Mouse (Mus musculus) limb, embryonic 14.5 days (tissue): ENCODE results near the gene Notch2. TPM values are rescaled to one million over a fixed set of nuclear protein-coding genes. Genes with fewer than 3 reads are reported as not detected.
"Not testable (repeated sequence)": the region's sequence is repeated elsewhere in the genome, so short reads cannot be mapped to it uniquely, and the experiment has no call there.

Experiments used
- ATAC-seq: fragments of 200-750 bp; cut with Nextera tagmentation; 2 replicates; pipeline ENCODE4 v1.8.0; 2017; ENCODE audit warnings: low read depth, moderate number of reproducible peaks, moderate TSS enrichment; ENCODE audit not compliant: low FRiP score
- DNase-seq: peaks from one replicate; pipeline ENCODE4 v3.0.0-alpha.2; 2015; ENCODE audit warnings: low spot score
- H3K27ac ChIP-seq: fragments of 300-500 bp; sonication (generic); replicated peaks from 2 replicates; pipeline ENCODE4 v1.5.1; 2014; ENCODE audit warnings: low read depth, mild to moderate bottlenecking, low read length, moderate library complexity, mixed read lengths
- H3K27me3 ChIP-seq: fragments of 300-500 bp; sonication (generic); 2 replicates; pipeline ENCODE4 v1.6.1; 2014; ENCODE audit warnings: low read length, mixed read lengths; ENCODE audit not compliant: control insufficient read depth, insufficient read depth
- H3K36me3 ChIP-seq: fragments of 300-500 bp; sonication (generic); 2 replicates; pipeline ENCODE4 v1.6.1; 2014; ENCODE audit warnings: mild to moderate bottlenecking, low read length, moderate library complexity, mixed read lengths; ENCODE audit not compliant: control insufficient read depth, insufficient read depth
- H3K4me1 ChIP-seq: fragments of 300-500 bp; sonication (generic); 2 replicates; pipeline ENCODE4 v1.6.1; 2014; ENCODE audit warnings: antibody characterized with exemption, low read length, mixed read lengths; ENCODE audit not compliant: control insufficient read depth, insufficient read depth
- H3K4me2 ChIP-seq: fragments of 300-500 bp; sonication (generic); replicated peaks from 2 replicates; pipeline ENCODE4 v1.6.1; 2014; ENCODE audit warnings: low read depth, mild to moderate bottlenecking, low read length, moderate library complexity; ENCODE audit not compliant: severe bottlenecking
- H3K4me3 ChIP-seq: fragments of 300-500 bp; sonication (generic); replicated peaks from 2 replicates; pipeline ENCODE4 v1.5.1; 2014; ENCODE audit warnings: low read length
- H3K9ac ChIP-seq: fragments of 300-500 bp; sonication (generic); 2 replicates; pipeline ENCODE4 v1.6.1; 2014; ENCODE audit warnings: mild to moderate bottlenecking, low read depth, low read length, moderate library complexity; ENCODE audit not compliant: severe bottlenecking
- H3K9me3 ChIP-seq: fragments of 300-500 bp; sonication (generic); 2 replicates; pipeline ENCODE4 v1.6.1; 2016; ENCODE audit warnings: low read length; ENCODE audit not compliant: control insufficient read depth
- POLR2A ChIP-seq: fragments of 200-500 bp; IDR thresholded peaks from 2 replicates; pipeline ENCODE4 v1.8.0; 2012; ENCODE audit warnings: inconsistent platforms, mild to moderate bottlenecking, moderate library complexity, borderline replicate concordance; ENCODE audit not compliant: insufficient read depth, insufficient read length; ENCODE audit errors: extremely low read depth
- WGBS: fragments of 180-500 bp; shearing (Covaris S2); extraction: QIAGEN DNeasy Blood & Tissue Kit; methylation state at CpG from one replicate; pipeline ENCODE4 v1.1.7; 2014; 5-methylcytosine and 5-hydroxymethylcytosine counted together
- polyA plus RNA-seq, 2 experiments: library from polyadenylated mRNA; depleted of rRNA in 1 of 2; stranded (reverse) in 1 of 2; unstranded in 1 of 2; fragments of >200 nt; fragmentation: Nextera tagmentation in 1 of 2; extraction: Ambion mirVana in 1 of 2; gene quantifications; 2 replicates each; pipeline versions ENCODE4 v1.2.1 to v1.2.3; 2012 to 2014

Notch2 gene
- polyA plus RNA-seq, 2 experiments = 38.7 to 48.5 TPM

DNA sequence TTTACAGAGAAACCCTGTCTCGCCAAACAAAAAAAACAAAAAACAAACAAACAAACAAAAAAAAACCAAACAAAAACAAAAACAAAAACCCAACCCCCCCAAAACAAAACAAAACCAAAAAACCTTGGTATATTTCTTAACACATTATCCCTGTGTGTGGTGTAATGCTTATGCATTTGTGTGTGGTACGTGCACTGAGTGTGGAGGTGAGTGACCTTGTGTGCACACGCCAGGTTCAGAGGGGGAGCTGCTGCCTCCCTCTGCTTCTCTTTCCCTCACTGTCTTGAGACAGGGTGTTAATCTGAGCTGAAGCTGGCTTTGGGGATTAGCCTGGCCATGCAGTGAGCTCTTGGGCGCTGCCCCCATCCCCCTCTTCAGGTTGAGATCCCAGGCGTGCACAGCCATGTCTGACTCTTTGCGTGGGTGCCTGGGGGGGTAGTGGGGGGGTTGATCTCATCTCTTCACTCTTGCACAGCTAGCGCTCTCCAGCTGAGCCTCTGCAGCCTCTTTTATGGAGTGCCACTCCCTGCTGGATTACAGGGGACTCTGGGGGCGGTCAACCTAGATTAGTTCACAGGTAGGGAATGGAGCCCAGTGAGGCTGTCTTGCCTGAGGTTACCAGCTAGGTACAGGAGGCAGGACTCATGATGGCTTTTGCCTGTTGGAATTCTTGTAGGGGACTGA lies 32.3 kb downstream of the Notch2 start:
- no peak overlapping the region for H3K27ac ChIP-seq
- ATAC-seq = no peak

DNA sequence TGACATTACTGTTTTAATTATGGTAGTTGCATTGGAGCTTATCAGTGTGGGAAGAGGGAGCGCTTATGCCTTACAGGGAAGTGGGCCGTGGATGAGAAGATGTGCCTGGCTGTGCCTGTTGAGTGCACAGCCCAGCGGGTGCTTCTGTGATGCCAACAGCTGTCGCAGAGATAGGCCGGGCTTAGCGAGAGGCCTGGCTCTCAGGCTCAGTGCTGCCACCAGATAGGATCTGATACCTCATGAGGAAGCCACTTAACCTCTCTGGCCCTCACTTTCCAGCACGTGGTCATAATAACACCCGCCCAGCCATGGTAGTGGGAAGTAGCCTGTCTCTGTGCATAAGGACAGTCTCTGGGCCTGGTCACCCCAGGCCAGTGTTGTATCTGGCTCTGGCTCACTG lies 33.0 kb downstream of the Notch2 start:
- Histone ChIP-seq H3K4me3 (no peak overlapping the region), H3K4me2 (no peak overlapping the region), H3K9me3 (no peaks in the 10 kb centered on the region), H3K4me1 (peaks cover 63% of the 10 kb centered on the region), H3K9ac (no peak overlapping the region), H3K27me3 (no peaks in the 10 kb centered on the region), H3K36me3 (peaks cover 3% of the 10 kb centered on the region; the same call in 1 of the 2 replicates), H3K27ac (no peak overlapping the region)
- ATAC-seq (no peak), DNase-seq (no peak)
- no peak for TF ChIP-seq POLR2A
- 61% methylated on average over 8 of the region's 8 CpGs for WGBS

More for the DNA sequence above, 32.3 kb downstream of the Notch2 start:
- no peak overlapping the region for H3K4me3 ChIP-seq
- WGBS = 47% methylated on average over 8 of the region's 8 CpGs
- H3K4me1 ChIP-seq = peaks cover 62% of the 10 kb centered on the region
- H3K9me3 ChIP-seq = no peaks in the 10 kb centered on the region
- no peak overlapping the region for H3K9ac ChIP-seq
- H3K27me3 ChIP-seq = no peaks in the 10 kb centered on the region
- no peak overlapping the region for H3K4me2 ChIP-seq
- TF ChIP-seq POLR2A = no peak
- H3K36me3 ChIP-seq = peaks cover 3% of the 10 kb centered on the region; the same call in 1 of the 2 replicates
- DNase-seq = no peak

DNA sequence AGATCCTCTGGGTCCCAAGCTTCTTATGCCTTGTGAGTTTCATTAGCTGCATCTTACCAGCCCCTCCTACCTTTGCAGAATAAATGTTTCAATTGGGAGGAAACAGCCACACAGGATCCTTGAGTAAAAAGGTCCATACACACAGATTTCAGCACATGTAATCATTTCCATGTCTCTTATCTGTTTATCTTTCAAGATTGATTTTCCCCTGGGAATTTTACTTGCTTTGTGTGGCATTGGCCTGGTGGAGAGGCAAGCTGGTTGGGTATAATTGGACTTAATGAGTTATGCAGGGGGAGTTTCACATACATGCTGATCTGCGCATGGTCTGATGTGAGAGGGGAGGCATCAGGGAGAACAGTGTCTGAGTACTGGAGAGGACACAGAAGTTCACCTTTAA lies 36.3 kb downstream of the Notch2 start:
- no peak for ATAC-seq
- no peak for DNase-seq
- no peak overlapping the region for H3K4me2 ChIP-seq
- TF ChIP-seq POLR2A = no peak
- H3K4me1 ChIP-seq = peaks cover 53% of the 10 kb centered on the region
- H3K9ac ChIP-seq = no peak overlapping the region
- peaks cover 3% of the 10 kb centered on the region; the same call in 1 of the 2 replicates for H3K36me3 ChIP-seq
- H3K27ac ChIP-seq = no peak overlapping the region
- H3K4me3 ChIP-seq = no peak overlapping the region
- H3K27me3 ChIP-seq = no peaks in the 10 kb centered on the region
- no peaks in the 10 kb centered on the region for H3K9me3 ChIP-seq
- WGBS = 96% methylated on average over 1 of the region's 1 CpGs

DNA sequence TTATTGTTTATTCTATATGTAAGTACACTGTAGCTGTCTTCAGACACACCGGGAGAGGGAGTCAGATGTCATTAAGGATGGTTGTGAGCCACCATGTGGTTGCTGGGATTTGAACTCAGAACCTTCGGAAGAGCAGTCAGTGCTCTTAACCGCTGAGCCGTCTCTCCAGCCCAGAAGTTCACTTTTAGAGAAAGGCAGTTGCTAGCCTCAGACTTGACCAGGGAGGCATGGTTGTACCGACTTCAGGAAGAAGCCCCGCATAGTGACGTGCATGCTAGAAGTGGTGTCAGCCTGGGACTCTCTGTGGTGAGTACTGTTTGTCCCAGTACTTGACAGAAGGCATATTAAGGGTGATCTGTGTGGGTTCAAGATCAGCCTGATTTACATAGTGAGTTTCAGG lies 36.8 kb downstream of the Notch2 start:
- not testable (repeated sequence) for H3K36me3 ChIP-seq, H3K4me3 ChIP-seq, H3K4me2 ChIP-seq, H3K27me3 ChIP-seq, H3K9me3 ChIP-seq, H3K9ac ChIP-seq, ATAC-seq, DNase-seq, H3K27ac ChIP-seq
- H3K4me1 ChIP-seq = peaks cover 53% of the 10 kb centered on the region
- 93% methylated on average over 7 of the region's 7 CpGs for WGBS

DNA sequence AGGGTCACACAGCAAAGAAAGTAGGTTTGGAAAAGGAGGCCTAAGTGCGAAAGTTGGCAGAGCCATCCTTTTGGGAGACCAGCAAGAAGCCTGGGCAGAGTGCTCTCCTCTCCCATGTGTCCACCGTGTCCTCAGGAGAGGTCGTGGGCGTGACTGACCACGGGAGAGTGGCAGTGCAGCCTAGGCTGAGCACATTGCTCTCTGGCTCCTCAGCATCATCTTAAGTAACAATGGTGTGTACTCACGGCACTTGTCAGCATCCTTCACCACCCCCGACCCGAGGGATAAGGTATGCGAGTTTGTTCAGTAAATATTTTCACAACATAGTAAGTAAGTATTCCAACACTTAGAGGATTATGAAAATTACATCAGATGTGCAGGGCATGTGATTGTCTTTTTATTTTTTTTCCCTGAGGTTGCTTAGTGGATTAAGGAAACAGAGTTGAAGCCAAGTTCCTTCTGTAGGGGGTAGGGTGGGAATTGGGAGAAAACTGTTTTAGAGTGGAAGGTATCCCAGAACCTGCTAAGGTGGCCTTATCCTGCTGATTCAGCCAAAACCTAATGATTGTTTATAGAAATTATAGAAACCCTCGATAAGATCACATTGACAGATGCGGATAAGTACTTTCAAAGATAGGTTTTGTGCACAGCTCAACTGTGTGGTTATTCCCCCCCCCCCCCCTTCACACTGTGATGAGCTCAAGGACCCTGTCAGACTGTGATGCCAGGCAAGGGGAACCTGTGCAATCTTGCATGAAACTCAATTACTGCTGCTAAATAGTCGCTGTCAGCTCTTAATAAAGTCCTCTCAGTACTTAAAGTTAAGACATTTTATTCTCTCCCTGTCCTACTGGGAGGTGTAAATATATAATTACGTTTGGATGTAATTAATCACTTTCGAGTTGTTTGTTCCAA lies 37.4 kb downstream of the Notch2 start:
- WGBS = 73% methylated on average over 14 of the region's 14 CpGs

More for the DNA sequence above, 37.4 kb downstream of the Notch2 start:
- no peak overlapping the region for H3K27ac ChIP-seq
- no peak for TF ChIP-seq POLR2A
- no peak overlapping the region for H3K9ac ChIP-seq
- H3K4me1 ChIP-seq = peaks cover 50% of the 10 kb centered on the region
- H3K27me3 ChIP-seq = no peaks in the 10 kb centered on the region
- peaks cover 3% of the 10 kb centered on the region; the same call in 1 of the 2 replicates for H3K36me3 ChIP-seq
- no peak overlapping the region for H3K4me2 ChIP-seq
- ATAC-seq = no peak
- DNase-seq = no peak
- H3K9me3 ChIP-seq = no peaks in the 10 kb centered on the region
- no peak overlapping the region for H3K4me3 ChIP-seq
